Mouse (Mus musculus) forebrain, embryonic 16.5 days (tissue): ENCODE measurements around the gene H1foo. TPM values are rescaled to one million over a fixed set of nuclear protein-coding genes. Genes with fewer than 3 reads are reported as not detected.

Experiments
- ATAC-seq: fragments of 200-750 bp; cut with Nextera tagmentation; 2 replicates; pipeline ENCODE4 v1.8.0; 2017; ENCODE audit warnings: mild to moderate bottlenecking, moderate library complexity
- H3K27ac ChIP-seq: fragments of 300-500 bp; sonication (generic); 2 replicates; pipeline ENCODE4 v1.5.1; 2014; ENCODE audit warnings: low read length, control low read depth
- H3K27me3 ChIP-seq: fragments of 300-500 bp; sonication (generic); replicated peaks from 2 replicates; pipeline ENCODE4 v1.6.1; 2014; ENCODE audit warnings: low read length; ENCODE audit not compliant: control insufficient read depth, insufficient read depth
- H3K36me3 ChIP-seq: fragments of 300-500 bp; sonication (generic); 2 replicates; pipeline ENCODE4 v1.6.1; 2014; ENCODE audit not compliant: control insufficient read depth, insufficient read depth
- H3K4me1 ChIP-seq: fragments of 300-500 bp; sonication (generic); replicated peaks from 2 replicates; pipeline ENCODE4 v1.6.1; 2014; ENCODE audit warnings: low read length; ENCODE audit not compliant: control insufficient read depth, insufficient read depth
- H3K4me2 ChIP-seq: fragments of 300-500 bp; sonication (generic); 2 replicates; pipeline ENCODE4 v1.6.1; 2014; ENCODE audit warnings: mild to moderate bottlenecking, low read length, control low read depth
- H3K4me3 ChIP-seq: fragments of 300-500 bp; sonication (generic); replicated peaks from 2 replicates; pipeline ENCODE4 v1.5.1; 2014; ENCODE audit warnings: mild to moderate bottlenecking, low read length, control low read depth
- H3K9ac ChIP-seq: fragments of 300-500 bp; sonication (generic); replicated peaks from 2 replicates; pipeline ENCODE4 v1.6.1; 2014; ENCODE audit warnings: low read depth, low read length, control low read depth
- H3K9me3 ChIP-seq: fragments of 300-500 bp; sonication (generic); 2 replicates; pipeline ENCODE4 v1.6.1; 2016; ENCODE audit warnings: low read length; ENCODE audit not compliant: control insufficient read depth
- WGBS: fragments of 180-500 bp; shearing (Covaris S2); extraction: QIAGEN DNeasy Blood & Tissue Kit; methylation state at CpG from one replicate; pipeline ENCODE4 v1.1.7; 2014; 5-methylcytosine and 5-hydroxymethylcytosine counted together
- polyA plus RNA-seq: library from polyadenylated mRNA; unstranded; fragments of >200 nt; fragmentation: Nextera tagmentation; extraction: Ambion mirVana; gene quantifications from 2 replicates; pipeline ENCODE4 v1.2.1, GENCODE M21; 2015

Gene H1foo
- not detected in 2 replicates for polyA plus RNA-seq

GRCm38 (mm10) chr6:115944638-115945037 is at the start of gene H1foo:
Gene H1foo, plus strand, starts transcription at chr6:115944938.
- Histone ChIP-seq H3K9ac (no peak within 1 kb of the TSS), H3K9me3 (no peaks in the 10 kb centered on the region), H3K4me3 (no peak within 1 kb of the TSS), H3K4me2 (no peak within 1 kb of the TSS), H3K36me3 (no peaks in the 10 kb centered on the region), H3K27ac (no peak within 1 kb of the TSS), H3K4me1 (no peaks in the 10 kb centered on the region), H3K27me3 (no peaks in the 10 kb centered on the region)
- WGBS = 85% methylated on average over 5 of the region's 5 CpGs
- ATAC-seq = no peak

DNA sequence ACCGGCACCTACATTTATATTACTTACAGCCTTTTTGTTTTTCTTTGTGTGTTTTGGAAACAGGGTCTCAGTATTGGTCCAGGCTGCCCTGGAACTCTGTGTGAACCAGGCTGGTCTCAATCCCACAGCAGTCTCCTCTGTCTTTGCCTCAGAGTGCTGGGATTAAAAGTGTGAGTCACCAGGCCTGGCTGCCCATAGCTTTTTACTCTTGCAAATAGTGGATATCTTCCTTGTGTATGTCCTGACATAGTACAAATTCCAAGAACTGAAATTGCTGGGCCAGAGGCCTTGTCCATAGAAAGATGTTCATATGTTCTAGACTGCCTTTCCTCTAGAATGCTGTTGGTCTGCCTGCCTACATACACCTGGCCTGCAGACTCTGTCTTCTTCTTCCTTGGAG is 48.4 kb upstream of the H1foo start:
- H3K9me3 ChIP-seq = no peaks in the 10 kb centered on the region
- H3K9ac ChIP-seq = no peak overlapping the region
- no peak overlapping the region for H3K4me3 ChIP-seq
- H3K36me3 ChIP-seq = no peaks in the 10 kb centered on the region
- WGBS = 34% methylated on average over 1 of the region's 1 CpGs
- H3K4me1 ChIP-seq = peaks cover 12% of the 10 kb centered on the region
- ATAC-seq = no peak
- no peaks in the 10 kb centered on the region for H3K27me3 ChIP-seq
- H3K4me2 ChIP-seq = no peak overlapping the region
- no peak overlapping the region for H3K27ac ChIP-seq

DNA sequence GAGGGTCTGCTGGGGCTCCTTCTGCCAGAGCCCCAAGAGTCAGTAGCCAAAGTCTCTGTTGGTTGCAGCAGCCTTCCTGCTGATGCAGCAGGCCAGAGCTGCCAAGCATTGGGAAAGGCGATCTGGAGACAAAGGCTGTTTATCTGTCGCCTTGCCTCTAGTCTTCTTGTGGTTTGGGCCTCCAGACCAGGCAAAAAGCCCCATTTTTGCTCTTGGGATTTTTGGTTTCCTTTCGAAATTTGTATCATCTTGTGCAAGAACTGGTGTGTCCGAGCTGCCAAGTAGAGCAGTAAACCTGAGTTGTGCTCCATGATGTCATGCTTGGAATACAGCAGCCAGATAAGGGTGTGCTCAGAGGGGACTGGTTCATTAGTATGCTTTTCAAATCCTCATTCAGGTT is 47.6 kb upstream of the H1foo start:
- no peaks in the 10 kb centered on the region for H3K27me3 ChIP-seq
- 80% methylated on average over 4 of the region's 4 CpGs for WGBS
- H3K36me3 ChIP-seq = no peaks in the 10 kb centered on the region
- H3K9me3 ChIP-seq = no peaks in the 10 kb centered on the region
- H3K9ac ChIP-seq = no peak overlapping the region
- H3K4me2 ChIP-seq = no peak overlapping the region
- ATAC-seq = no peak
- H3K27ac ChIP-seq = no peak overlapping the region
- peaks cover 6% of the 10 kb centered on the region for H3K4me1 ChIP-seq
- no peak overlapping the region for H3K4me3 ChIP-seq

DNA sequence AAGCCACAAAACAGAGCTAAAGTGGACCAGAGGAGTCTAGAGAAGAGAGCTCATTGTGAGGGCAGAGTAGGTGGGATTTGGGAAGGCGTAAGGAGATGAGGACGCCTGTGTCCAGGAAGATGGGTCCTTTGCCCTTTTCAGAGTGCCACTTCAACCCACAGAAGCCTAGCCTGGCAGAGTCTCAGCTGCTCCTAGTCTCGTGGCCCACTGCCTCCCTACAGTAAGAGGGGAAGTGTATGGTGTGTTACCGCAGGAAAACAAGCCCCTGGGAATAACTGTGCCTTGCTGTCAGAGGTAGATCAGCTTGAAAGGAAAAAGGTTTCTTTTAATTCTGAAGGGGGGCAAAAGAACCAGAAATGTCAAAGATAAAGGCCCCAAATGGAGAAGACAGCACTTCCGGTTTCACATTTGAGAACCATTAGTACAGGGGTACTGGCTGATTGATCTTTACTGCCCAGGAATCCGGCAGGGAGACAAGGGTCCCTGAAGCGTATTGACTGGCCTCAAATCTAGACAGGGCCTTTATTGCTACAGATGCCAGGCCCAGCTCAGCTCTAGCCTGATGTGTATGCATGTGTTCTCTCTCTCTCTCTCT is 46.7 kb upstream of the H1foo start:
- Histone ChIP-seq H3K9ac (no peak overlapping the region), H3K36me3 (no peaks in the 10 kb centered on the region), H3K4me3 (no peak overlapping the region), H3K27me3 (no peaks in the 10 kb centered on the region), H3K4me2 (no peak overlapping the region), H3K27ac (no peak overlapping the region), H3K4me1 (peaks cover 2% of the 10 kb centered on the region; the same call in 1 of the 2 replicates), H3K9me3 (no peaks in the 10 kb centered on the region)
- ATAC-seq = no peak
- 80% methylated on average over 7 of the region's 7 CpGs for WGBS

DNA sequence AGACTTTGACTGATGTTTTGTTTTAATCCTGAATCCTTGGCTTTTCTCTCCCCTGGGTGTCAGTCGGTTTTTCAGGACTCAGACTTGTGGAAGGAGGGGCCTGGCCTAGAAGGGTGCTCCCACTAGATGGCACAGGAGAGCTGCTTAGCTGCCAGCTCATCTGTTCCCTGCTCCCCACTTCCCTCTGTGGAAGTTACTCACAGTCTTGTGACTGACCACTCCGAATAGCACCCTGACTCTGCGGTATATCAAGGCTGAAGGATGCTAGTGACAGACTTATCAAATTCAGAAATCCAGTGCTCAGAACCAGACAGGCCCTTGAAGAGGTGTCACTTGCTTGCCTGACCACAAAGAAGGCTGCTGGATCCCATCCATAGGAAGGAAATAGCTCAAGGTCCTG is 43.7 kb upstream of the H1foo start:
- ATAC-seq = peak; percentile 88
- H3K27ac ChIP-seq = no peak overlapping the region
- no peak overlapping the region for H3K9ac ChIP-seq
- no peak overlapping the region for H3K4me2 ChIP-seq
- peaks cover 2% of the 10 kb centered on the region; the same call in 1 of the 2 replicates for H3K4me1 ChIP-seq
- no peaks in the 10 kb centered on the region for H3K27me3 ChIP-seq
- no peaks in the 10 kb centered on the region for H3K9me3 ChIP-seq
- H3K4me3 ChIP-seq = no peak overlapping the region
- WGBS = 19% methylated on average over 3 of the region's 3 CpGs
- H3K36me3 ChIP-seq = no peaks in the 10 kb centered on the region

GRCm38 (mm10) chr6:115901489-115901931 is 43.2 kb upstream of the H1foo start:
- Histone ChIP-seq H3K4me2 (no peak overlapping the region), H3K4me1 (peaks cover 2% of the 10 kb centered on the region; the same call in 1 of the 2 replicates), H3K36me3 (no peaks in the 10 kb centered on the region), H3K4me3 (no peak overlapping the region), H3K27ac (no peak overlapping the region), H3K9me3 (no peaks in the 10 kb centered on the region), H3K27me3 (no peaks in the 10 kb centered on the region), H3K9ac (no peak overlapping the region)
- 76% methylated on average over 8 of the region's 8 CpGs for WGBS
- ATAC-seq = no peak; the same call in 1 of the 2 replicates

- peaks cover 2% of the 10 kb centered on the region; the same call in 1 of the 2 replicates for H3K4me1 ChIP-seq
- no peak overlapping the region for H3K4me2 ChIP-seq
- H3K4me3 ChIP-seq = no peak overlapping the region
- no peak overlapping the region for H3K27ac ChIP-seq
- H3K9ac ChIP-seq = no peak overlapping the region
- no peaks in the 10 kb centered on the region; the same call in 1 of the 2 replicates for H3K36me3 ChIP-seq
- no peak for ATAC-seq
- 67% methylated on average over 3 of the region's 3 CpGs for WGBS
- no peaks in the 10 kb centered on the region for H3K9me3 ChIP-seq
- H3K27me3 ChIP-seq = no peaks in the 10 kb centered on the region
These were observed 42.2 kb upstream of the H1foo start for GRCm38 (mm10) chr6:115902545-115902944.

DNA sequence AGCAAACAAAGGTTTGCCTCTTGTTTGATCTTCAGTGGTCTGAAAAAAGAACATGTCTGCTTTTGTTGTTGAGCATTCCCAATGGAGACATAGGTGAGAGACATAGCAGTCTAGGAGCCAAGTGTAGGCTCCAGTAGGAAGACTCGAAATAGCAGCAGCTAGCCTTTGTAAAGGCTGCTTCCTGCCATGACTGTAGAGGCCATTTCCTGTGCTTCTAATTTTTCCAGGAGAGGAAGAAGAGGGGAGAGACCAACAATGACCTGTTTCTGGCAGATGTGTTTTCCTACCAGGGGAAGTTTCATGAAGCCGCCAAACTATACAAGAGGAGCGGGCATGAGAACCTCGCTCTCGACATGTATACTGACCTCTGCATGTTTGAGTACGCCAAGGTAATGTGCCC is 39.2 kb upstream of the H1foo start:
- Histone ChIP-seq H3K4me3 (no peak overlapping the region), H3K4me2 (no peak overlapping the region), H3K27ac (no peak overlapping the region), H3K9ac (no peak overlapping the region), H3K4me1 (peaks cover 2% of the 10 kb centered on the region; the same call in 1 of the 2 replicates), H3K9me3 (no peaks in the 10 kb centered on the region), H3K27me3 (no peaks in the 10 kb centered on the region), H3K36me3 (no peaks in the 10 kb centered on the region; the same call in 1 of the 2 replicates)
- WGBS = 94% methylated on average over 6 of the region's 6 CpGs
- ATAC-seq = no peak

DNA sequence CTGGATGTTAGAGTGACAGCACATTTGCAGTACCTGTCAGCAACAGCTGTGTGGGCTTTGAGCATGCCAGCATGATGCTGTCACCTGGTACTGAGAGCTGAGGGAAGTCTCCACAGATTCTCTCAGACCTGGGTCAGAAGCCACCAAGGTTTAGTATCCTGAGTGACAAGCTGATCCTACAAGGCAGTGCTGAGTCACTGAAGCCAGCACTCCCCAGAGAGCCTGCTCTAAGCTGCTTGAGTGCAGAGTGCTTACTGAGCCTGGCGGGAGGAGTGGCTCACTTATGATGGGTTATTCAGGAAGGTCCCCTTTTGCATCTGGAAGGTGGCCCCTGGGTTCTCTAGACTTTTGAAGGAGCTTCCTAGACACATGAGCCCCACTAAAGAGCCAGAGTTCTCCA is 38.3 kb upstream of the H1foo start:
- Histone ChIP-seq H3K4me3 (no peak overlapping the region), H3K27me3 (no peaks in the 10 kb centered on the region), H3K4me1 (peaks cover 2% of the 10 kb centered on the region; the same call in 1 of the 2 replicates), H3K9ac (no peak overlapping the region), H3K36me3 (no peaks in the 10 kb centered on the region; the same call in 1 of the 2 replicates), H3K27ac (no peak overlapping the region), H3K9me3 (no peaks in the 10 kb centered on the region), H3K4me2 (no peak overlapping the region)
- no peak for ATAC-seq
- 67% methylated on average over 1 of the region's 1 CpGs for WGBS
